Mouse (Mus musculus) gastrocnemius, postnatal 4 days (tissue): ENCODE measurements around the gene Scgb1c1. TPM values are rescaled to one million over a fixed set of nuclear protein-coding genes. Genes with fewer than 3 reads are reported as not detected.

Experiments used
- DNase-seq, 2 experiments: peaks; one replicate each; pipeline ENCODE4 v3.0.0; 2021 to 2022; ENCODE audit warnings: low spot score in 2 of 2, mixed read lengths in 2 of 2
- total RNA-seq, 2 experiments: library from RNA; stranded (reverse); gene quantifications; 2 replicates each; pipeline ENCODE4 v1.2.3; 2021

Scgb1c1 gene
- total RNA-seq, 2 experiments from 2014 or later, result not detected

DNA sequence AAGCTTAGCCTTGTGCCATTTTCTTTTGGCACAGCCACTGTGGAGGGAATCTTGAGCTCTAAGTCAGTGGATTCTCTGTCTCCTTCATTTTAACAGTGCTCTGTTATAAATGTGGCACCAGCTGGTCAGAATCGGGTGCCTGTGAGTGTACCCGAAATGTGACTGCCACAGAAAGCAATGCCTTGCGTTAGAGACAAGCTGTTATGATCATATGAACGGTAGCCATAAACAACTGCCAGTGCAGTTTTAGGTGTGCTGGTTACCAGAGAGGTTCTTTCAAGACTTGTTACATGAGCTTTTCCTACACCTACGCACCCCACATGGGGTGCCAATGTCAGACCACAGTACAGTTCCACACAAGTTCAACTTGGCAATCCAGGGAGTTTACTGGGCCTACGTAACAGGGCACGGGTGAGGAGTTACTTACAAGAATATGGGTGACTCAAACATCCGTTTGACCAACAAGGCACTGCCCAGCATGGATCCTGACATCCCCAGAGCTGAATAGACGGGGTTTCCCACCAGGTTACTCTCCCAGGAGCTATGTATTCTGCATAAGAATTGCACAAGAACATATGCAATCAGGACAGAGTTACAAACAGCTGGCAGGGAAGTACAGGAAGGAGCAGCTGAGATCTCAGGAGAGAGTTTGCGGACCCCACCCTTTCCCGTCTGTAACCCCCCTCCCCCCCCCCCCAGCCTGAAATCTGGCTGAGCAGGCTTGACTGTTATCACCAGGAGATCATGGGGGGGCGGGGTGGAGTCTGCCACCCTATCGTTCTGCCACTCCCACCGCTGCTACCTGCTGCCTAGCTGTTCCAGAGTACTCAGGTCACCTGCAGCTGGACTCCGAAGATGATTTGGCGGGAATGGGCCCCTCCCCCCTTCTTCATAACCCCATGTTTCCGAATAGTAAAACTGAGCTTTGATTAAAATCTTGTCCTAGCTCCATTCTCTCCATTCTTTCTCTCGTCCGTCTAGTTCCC, 4.3 kb upstream of the Scgb1c1 start:
- no peak for DNase-seq

DNA sequence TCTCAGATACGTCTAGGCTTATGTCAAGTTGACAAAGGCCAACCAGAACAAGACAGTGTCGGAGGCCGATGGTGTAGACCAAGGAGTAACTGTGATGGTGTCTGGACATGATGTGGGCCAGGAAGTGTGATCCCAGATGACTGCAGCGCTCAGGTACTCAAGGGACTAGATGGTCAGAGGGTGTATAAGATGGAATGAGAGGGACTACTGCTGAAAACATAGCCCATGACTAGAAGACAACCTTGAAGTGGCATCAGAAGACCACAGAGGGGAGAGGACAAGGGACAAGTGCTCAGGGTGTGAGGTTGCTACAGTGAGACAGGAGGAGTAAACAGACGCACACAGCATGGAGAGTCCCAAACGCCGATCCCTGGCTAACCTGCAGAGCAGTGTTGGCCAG, 1.5 kb upstream of the Scgb1c1 start:
- DNase-seq, result no peak

DNA sequence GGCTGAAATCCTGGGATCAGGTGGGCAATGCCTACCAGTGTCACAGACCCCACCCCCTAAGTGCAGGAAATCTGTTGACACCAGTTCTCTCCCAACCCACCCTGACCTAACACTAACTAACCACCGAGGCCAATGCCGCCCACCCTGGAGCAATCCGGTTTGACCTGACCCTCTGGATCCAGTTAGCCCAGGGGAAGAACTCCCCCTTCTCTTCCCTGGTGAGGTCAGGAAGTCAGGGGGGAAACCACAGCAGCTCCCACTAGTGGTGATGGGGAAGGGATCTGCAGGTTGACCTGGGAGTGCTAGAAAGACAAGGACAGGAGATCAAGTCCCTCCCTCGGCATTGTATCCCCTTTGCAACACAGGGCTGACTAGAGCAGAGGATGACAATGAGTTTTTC, 336 bp downstream of the Scgb1c1 start:
- no peak for DNase-seq

DNA sequence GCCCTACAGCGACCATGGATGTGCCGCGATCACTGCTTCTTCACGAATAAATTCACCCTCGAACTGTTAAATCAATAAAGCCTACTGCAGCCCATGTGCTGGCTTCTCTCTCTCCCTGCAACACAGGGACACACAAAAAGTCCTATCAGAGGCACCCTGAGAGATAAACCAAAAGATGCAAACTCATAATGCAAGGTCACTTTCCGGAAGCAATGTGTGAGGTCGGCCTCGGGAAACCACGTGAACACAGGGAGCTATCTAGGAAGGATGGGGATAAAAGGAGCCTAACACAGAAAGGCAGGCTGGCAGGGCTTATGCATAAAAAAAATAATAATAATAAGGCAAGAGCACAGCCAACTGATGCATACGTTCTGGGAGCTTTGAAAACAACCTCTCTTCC, 1.3 kb downstream of the Scgb1c1 start:
- DNase-seq, result no peak

DNA sequence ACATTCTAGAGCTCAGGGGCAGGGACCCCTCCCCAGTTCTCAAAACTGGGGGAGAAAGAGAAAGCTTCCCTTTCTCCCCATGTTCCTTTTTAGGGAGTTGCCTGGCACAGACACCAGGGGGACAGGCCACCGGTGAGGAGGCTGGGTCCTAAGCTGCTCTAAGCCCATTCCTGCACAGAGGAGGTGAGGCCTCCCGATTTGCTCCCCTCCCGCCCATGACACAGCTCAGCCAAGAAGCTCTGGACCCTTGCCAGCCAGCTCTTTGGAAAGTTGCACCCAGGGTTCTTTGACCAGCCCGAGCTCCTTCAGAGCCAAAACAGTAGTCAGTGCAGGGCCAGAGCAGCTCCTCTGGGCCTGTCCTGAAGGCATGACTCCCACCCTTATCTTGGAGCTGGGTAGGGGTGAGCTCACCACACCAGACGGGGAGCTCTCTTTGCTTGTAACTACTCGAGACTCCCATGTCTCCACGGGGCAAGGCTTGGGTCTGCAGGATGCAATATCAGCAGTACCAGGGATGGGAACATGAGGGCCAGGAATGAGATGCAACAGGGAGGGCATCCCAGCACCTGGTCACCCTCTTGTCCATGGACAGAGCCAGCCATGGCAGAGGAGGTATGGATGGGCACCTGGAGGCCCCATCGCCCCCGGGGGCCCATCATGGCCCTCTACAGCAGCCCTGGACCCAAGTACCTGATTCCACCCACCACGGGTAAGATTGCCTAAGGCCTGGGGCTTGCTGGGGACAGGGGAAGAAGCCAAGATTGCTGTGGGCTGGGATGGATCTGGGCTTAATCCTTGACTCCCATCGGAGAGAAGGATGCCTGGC, 2.6 kb downstream of the Scgb1c1 start, which contains the start of gene Odf3:
Odf3 (plus strand) TSS at position 51 of the 826 bp plus-strand sequence.
- no peak for DNase-seq

DNA sequence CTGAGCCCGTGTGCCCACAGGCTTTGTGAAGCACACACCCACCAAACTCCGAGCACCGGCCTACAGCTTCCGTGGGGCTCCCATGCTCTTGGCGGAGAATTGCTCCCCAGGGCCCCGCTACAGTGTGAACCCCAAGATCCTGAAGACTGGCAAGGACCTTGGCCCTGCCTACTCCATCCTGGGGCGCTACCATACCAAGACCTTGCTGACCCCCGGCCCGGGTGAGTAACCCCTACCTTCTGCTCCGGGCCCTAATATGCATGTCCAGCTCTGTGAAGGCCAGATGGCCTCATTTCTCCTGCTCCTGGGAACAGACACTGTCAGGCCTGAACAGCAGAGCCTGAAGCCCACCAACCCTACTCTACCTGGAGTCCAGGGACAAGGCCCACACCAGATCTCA, 3.2 kb downstream of the Scgb1c1 start:
- DNase-seq, result no peak

DNA sequence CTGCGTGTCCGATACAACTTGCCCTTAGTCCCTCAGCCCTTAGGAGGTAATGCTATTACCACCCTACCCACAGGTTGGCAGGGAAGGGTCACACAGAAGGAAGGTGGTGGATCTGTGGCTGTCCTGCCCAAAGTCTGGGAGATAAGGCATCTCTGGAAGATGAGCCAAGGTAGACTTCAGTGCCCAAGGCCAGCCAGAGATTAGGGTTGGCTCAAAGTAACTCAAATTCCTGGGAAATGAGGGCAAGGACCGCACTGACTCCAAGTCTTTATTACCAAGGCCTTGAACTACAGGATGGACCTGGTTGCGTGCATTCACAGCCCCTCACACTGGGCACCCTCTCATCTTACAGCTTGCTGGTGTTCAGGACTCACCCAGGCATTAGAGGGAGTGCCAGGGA, 6.6 kb downstream of the Scgb1c1 start:
- DNase-seq, result no peak

DNA sequence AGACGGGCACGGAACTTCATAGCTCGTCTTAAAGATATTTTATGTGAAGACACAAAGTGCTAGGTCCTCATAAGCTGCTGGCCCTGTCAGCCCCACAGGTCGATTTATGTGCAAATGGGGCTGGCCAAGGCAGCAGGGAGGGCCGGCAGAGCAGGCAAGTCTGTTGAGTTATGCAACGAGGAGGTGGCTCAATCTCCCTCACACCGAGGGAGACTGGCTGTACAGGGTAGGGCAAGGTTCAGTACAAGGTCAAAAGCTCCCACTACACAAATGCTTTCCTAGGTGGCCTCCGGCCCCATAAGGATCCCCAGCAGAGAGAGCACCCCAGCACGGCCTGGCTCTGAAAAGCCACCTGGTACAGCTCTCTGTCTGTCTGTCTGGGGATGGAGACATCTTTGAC, 8.0 kb downstream of the Scgb1c1 start:
- DNase-seq, result no peak

DNA sequence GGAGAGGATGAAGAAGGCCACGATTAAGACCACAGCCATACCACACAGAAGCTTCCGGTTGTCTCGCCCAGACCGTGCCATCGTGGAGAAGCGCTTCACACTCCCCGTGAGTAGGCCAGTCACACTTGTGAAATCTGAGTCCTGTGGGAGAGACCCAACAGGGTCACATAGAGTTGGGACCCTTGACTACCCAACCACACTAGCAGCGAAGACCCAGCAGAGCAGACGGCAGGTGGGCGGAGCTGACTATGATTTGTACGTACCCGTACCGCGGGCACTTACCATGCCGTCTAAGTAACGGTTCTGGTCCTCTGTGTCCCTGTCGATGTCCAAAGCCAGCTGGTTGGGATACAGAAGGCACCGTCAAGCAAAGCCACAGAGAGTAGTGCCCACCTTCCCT, 9.1 kb downstream of the Scgb1c1 start:
- DNase-seq, result no peak

DNA sequence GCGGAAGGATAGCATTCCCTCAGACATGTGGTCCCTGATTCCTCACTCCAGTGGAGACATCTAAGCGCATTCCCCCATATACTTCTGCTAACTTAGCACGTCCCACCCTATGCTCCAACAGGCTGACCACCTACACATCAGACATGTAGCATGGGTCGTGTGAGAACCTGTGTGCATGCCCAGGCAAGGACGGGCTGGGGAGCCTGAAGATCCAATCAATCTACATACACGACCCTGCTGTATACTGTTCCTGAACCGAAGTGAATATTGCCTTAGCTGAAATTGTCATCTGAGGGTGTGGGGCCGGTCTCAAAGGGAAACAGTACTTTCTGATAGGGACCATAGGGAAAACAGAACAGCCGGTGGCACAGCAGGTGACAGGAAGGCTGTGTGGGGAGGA, 9.8 kb downstream of the Scgb1c1 start:
- no peak for DNase-seq

DNA sequence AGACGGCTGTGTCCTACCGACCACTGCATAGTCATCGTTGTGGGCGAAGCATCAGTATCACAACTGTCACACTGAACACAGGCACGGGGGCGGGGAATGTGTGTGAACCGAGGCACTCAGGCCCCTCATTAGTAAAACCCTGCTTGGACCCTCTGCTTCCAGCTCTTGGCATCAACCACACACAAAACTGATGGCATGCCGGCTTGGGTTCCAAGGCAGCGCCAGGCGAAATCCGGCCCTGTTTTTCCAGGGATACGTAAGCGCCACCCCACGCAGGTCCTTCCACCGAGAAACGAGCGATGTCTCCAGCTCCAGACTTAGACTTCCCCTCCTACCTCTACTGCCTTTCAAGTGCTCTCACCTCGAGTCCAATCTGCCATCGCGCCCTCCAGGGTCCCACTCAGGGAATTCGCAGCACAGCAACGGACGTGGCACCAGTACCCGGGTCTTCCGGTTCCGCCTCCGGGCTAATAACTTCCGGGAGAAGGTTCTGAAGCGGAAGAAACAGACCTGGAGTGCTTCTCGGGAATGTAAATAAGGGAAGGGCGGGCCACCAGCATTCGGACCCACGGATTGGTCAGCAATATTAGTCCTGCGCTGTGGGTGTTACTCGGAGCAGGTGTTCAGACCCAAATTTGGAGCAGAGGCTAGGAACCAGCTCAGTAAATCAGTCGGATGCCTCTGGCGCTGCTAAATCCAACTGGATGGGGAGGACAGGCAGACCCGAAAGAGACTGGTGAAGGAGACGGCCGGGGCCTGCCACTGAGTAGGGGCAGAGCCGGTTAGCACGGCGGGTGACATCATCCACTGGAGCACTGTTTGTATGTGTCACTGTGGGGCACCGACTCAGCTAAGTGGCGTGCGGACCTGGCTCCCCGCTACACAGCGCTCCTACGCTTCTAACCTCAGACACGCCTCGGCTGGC, 10.8 kb downstream of the Scgb1c1 start, which contains the start of gene Gm45785:
Gm45785 (minus strand) TSS at position 472 of the 925 bp plus-strand sequence.
- DNase-seq, result peak; percentile 59 to 83

DNA sequence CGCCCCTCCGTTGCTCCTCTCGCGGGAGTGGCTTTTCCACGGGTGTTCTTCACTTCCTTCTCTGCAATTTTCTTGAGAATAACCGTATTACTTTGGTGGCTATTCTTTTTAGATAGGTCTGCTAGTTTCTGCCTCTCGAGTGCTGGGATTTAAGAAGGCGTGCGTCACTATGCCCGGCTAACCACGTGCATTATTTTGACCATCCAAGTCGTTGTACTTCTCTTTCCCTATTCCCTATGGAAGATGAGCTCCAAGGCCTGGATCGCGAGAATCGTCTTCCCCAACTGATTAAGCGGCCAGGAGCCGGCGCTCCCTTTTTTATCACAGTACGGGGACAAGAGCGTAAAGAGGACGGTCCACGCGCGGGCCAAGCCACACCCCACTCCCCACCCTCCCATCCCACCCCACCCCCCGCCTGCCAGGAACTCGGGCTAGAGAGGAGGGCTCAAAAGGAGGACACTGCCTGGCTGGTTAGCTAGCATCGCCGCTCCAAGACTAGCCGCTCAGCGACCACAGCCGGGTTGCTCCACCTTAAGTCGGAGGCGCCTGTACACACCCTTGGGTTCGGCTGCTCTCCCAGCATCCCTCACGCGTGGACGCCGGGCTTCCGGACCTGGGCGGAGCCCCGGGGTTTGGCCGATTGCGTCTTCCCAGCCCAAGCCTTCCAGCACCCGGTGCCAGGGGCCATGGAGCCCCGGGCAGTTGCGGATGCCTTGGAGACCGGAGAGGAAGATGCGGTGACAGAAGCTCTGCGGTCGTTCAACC, 11.6 kb downstream of the Scgb1c1 start, which contains the start of gene Ric8a:
Ric8a (plus strand) TSS at position 173 of the 765 bp plus-strand sequence.
- peak; percentile 80 to 91 for DNase-seq

DNA sequence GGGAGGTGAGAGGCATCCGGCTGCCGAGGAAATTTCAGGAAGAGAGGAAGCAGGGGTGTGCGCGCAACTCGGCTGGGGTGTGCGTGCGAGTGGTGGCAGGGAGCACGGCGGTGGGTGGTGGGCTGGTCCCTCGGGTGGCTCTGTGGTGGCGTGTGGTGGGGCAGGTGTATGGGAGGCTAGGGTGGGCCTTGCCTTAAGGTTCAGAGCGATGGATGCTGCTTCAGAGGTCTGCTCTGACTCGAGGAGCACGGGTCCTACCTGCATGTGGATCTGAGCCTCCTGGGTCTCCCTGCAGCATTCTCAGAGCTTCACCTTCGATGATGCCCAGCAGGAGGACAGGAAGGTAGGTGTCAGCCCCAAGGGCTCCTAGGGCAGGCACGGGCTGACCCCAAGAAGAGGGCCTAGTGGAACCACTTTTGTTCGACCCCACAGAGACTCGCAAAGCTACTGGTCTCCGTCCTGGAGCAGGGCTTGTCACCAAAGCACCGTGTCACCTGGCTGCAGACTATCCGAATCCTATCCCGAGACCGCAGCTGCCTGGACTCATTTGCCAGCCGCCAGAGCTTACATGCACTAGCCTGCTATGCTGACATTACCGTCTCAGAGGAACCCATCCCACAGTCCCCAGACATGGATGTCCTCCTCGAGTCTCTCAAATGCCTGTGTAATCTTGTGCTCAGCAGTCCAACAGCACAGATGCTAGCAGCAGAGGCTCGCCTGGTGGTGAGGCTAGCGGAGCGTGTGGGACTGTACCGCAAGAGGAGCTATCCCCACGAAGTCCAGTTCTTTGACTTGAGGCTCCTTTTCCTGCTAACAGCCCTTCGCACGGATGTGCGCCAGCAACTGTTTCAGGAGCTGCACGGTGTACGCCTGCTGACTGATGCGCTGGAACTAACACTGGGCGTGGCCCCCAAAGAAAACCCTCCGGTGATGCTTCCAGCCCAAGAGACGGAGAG, 12.5 kb downstream of the Scgb1c1 start, which contains the start of gene Bet1l:
Bet1l (minus strand) TSS at position 28 of the 956 bp plus-strand sequence.
- DNase-seq, result no peak

DNA sequence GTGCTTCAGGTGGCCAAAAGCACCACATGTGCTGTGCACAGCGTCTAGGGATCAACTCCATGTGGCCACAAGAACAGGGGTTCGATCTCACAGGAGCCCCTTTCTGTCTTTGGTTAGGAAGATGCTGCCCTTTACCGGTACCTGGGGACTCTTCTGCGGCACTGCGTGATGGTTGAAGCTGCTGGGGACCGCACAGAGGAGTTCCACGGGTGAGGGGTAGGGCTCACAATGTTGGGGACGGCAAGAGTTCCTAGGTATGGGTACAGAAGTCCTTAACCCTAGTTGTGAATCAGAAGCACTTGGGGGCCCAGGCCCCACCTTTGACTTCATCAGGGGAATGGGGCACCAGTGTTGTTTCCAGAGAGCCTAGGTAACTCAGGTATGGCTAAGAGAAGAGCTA, 13.4 kb downstream of the Scgb1c1 start:
- DNase-seq, result no peak

DNA sequence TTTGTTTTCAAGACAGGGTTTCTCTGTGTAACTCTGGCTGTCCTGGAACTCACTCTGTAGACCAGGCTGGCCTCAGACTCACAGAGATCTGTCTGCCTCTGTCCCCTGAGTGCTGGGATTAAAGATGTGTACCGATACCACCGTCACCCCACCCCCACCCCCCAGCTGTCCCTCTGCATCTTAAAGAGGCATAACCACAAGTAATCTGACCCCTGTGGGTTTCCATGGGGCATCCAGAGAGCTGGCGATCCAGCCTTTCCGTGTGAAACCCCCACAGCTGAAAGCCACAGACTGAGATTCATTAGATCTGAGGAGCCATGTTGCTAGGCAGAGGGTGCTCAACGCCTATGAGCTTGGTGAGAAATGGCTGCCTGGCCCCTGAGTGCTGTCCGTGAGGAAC, 14.7 kb downstream of the Scgb1c1 start:
- no peak for DNase-seq

DNA sequence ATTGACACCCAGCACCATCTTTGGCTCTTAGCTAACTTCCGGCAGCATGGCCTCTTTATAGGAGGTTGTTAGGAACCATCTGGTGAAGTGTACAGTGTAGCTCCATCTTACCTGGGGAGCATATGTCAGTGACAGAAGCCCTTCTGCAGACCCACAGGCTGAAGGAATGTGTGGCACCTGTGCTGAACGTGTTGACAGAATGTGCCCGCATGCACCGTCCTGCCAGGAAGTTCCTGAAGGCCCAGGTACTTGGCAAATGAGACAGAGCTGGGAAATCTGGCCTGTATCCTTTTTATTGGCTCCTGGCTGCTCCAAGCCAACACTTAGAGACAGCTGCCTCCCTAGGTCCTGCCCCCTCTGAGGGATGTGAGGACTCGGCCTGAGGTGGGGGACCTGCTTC, 15.4 kb downstream of the Scgb1c1 start:
- DNase-seq, result no peak

DNA sequence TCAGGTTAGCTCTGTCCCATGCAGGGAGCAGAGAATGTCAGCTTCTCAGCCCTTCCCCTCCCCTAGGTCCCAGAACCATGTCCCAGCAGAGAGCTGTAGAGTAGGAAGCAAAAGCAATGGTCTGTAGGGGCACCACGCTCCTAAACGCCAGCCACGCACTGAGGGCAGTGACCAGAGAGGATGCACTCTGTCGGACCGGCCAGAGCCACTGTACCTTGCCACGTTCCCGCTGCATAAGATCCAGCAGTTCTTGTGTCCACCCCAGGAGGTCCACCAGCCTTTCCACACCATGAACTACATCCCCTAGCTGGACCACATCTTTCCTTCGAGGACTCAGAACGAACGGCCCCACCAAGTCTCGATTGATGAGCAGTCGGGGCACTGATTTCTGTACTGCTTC, 19.4 kb downstream of the Scgb1c1 start:
- no peak for DNase-seq

DNA sequence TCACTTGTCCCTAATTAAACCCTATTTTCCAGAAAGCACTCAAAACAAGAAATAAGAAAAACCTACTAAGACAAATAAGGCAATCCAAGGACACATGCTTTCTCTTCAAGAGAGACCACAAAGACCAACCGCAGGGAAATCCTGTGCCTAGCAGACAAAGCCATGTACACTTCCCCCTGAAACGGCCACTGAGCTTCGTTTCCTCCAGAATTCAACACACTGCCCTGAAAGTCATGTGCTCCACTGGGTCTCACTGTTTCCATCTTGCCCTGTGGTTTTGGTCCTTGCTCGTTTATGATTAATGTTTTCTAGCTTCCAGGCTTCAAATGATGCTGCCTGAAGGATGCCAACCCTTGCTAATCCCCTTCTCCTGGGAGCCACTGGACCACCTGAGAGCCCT, 28.9 kb downstream of the Scgb1c1 start:
- DNase-seq, result no peak

DNA sequence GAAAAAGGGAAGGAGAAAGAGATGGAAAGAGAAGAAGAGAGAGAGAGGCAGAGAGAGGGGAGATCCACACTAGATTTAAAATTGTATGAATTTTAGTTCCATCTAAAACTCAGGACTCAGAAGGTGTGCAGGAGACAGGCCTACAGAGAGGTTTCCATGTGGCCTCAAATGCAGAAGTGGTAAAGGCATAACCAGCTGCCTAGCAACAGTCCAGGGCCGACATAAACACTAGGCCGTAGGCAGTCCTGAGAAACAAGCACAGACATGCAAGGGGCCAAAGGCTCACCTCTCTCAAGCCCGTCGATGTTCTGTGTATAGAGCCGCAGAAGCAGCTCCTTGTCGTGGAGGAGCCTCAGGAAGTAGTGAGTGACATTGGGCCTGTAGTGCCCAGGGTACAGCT, 32.0 kb downstream of the Scgb1c1 start:
- no peak for DNase-seq
